Mouse (Mus musculus) gastrocnemius, adult 2 months (tissue): ENCODE measurements around the gene Rplp0. TPM values are rescaled to one million over a fixed set of nuclear protein-coding genes. Genes with fewer than 3 reads are reported as not detected.
"Not testable (repeated sequence)": the region's sequence is repeated elsewhere in the genome, so short reads cannot be mapped to it uniquely, and the experiment has no call there.

Experiments
- DNase-seq: peaks from one replicate; pipeline ENCODE4 v3.0.0; 2022
- H3K27ac ChIP-seq: fragments of 200-600 bp; 2 replicates; pipeline ENCODE4 v1.8.1; 2022; ENCODE audit warnings: mild to moderate bottlenecking
- H3K4me3 ChIP-seq: fragments of 200-600 bp; 2 replicates; pipeline ENCODE4 v1.8.1; 2022; ENCODE audit warnings: mild to moderate bottlenecking, moderate library complexity
- CTCF ChIP-seq: fragments of 200-600 bp; IDR thresholded peaks from 2 replicates; pipeline ENCODE4 v1.8.1; 2022; ENCODE audit warnings: antibody characterized with exemption, mild to moderate bottlenecking, moderate library complexity
- intact Hi-C: fragments of 180-260 bp; cut with DNase I; formaldehyde crosslinking; loops from one replicate; pipeline ENCODE4 v1.15.1; 2025
- total RNA-seq, 2 experiments: library from RNA; stranded (reverse); gene quantifications; 2 replicates each; pipeline ENCODE4 v1.2.3; 2021

The Rplp0 gene
- total RNA-seq, 2 experiments from 2014 or later: 567 to 689 TPM

DNA sequence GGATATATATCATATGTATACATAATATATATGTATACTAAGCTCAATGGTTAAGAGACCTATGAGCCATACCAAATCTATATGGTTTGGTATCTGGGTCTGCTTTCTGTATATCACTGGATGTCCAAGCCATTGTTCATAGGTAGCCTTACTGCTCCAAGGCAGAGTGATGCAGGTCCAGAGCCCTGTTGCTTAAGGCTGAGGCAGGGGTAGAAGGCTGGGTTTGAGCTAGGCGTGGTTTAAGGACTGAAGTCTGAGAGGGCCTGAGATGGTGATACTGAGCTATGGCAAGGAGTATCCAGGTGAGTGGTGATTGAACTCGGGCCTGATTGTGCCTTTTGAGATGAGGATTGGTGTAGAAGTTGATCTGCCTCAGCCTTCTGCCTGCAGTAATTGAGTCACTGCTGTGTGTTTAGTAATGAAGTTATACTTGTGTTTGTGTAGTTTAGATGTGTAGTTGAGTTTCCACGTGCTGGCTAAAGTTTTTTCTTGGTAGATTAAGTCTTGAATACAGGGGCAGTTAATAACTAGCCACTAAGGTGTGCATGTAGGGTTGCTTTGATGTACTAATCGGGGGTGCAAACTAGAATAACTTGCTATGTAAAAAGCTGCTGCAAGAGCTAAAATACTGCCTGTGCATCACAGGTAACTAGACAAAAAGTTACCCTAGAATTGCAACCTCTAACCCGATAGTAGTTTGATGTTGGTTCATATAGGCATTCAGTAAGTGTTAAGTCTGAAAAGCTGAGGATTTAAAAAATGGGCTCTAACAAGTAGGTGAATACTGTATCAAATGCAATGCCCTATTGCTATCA is 4.7 kb downstream of the Rplp0 start:
- intact Hi-C loops: no loop called here
- TF ChIP-seq CTCF: no peak
- DNase-seq: no peak
- Histone ChIP-seq H3K4me3 (no peak overlapping the region), H3K27ac (no peak overlapping the region; the same call in 1 of the 2 replicates)

GRCm38 (mm10) chr5:115564737-115565393 is 5.6 kb downstream of the Rplp0 start, which contains the start of gene Gcn1l1:
Gene Gcn1l1 (plus strand): TSS chr5:115565254.
- intact Hi-C loops: no loop called here
- peak within 1 kb of the TSS; percentile 84 for H3K4me3 ChIP-seq
- DNase-seq: peak; percentile 90
- peak within 1 kb of the TSS; percentile 87 for H3K27ac ChIP-seq
- TF ChIP-seq CTCF: peak; percentile 62

DNA sequence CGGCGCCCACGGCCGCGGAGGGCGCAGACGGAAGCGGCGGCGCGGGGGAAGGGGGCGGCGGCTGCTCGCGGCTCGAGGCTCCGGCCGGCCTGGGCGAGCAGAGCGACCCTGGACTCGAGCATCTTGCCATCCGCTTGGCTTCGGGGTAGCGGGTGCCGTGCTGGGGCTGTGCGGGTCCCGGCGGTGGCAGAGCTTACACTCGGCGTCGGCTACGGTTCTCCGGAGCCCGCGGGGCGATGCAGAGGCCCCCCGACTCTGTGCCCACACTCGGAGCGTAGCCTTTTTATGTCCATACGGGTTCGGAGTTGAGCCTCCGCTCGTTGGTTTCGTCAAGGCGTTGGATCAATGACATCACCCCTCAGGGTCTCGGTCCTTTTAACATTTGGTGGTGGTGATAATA is 6.1 kb downstream of the Rplp0 start:
- Histone ChIP-seq H3K27ac (peak overlapping the region; percentile 87), H3K4me3 (peak overlapping the region; percentile 84)
- TF ChIP-seq CTCF: no peak
- intact Hi-C loops: no loop called here
- no peak for DNase-seq

DNA sequence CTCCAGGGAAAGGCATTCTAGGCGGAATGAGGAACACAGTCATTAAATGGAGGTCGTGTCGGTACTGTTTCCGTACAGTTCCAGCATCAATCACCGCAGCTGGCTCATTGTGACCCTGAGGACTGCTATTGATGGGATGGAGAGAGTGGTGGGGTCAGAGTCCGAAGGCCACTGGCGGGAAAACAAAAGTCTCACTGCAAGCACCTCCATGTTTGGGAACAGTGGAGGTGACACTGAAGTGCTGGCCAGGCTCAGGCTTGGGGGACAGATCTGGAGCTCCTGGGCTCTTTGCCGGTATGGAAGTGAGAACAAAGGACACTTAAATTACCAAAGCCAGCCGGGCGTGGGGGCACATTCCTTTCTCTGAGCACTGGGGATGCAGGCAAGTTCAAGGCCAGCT is 9.4 kb downstream of the Rplp0 start:
- no peak for DNase-seq
- intact Hi-C loops: no loop called here
- Histone ChIP-seq H3K27ac (no peak overlapping the region), H3K4me3 (no peak overlapping the region)
- TF ChIP-seq CTCF: no peak

- Histone ChIP-seq H3K4me3 (no peak overlapping the region), H3K27ac (no peak overlapping the region; the same call in 1 of the 2 replicates)
- DNase-seq: no peak
- intact Hi-C loops: no loop called here
- no peak for TF ChIP-seq CTCF
These were observed 10.0 kb downstream of the Rplp0 start for GRCm38 (mm10) chr5:115569308-115569707.

- no peak for DNase-seq
- TF ChIP-seq CTCF: no peak
- intact Hi-C loops: loop anchor here (5.0 kb wide), 1 partner anchor 43 kb away; no protein-coding TSS in a partner anchor
- no peak overlapping the region for H3K4me3 ChIP-seq
- no peak overlapping the region for H3K27ac ChIP-seq
These were observed 10.5 kb downstream of the Rplp0 start for GRCm38 (mm10) chr5:115569721-115570120.

DNA sequence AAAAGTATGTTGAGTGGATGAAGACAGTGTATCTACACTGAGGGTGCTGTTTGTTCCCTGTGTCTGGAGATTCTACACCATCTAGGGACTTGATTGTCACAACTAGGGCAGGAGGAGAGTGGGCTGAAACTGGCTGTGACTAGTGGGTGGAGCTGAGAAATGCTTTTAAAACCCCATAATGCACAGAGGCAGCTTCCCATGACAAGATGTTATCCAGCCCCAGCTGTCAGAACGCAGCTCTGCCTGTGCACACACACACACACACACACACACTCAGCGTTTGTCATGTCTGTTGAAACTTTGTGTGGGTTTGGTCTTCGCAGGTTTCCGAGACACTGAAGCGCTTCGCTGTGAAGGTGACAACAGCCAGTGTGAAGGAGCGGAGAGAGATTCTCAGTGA is 11.8 kb downstream of the Rplp0 start:
- Histone ChIP-seq H3K27ac (no peak overlapping the region), H3K4me3 (no peak overlapping the region)
- no peak for DNase-seq
- TF ChIP-seq CTCF: no peak
- intact Hi-C loops: loop anchor here (5.0 kb wide), 1 partner anchor 41 kb away; no protein-coding TSS in a partner anchor

DNA sequence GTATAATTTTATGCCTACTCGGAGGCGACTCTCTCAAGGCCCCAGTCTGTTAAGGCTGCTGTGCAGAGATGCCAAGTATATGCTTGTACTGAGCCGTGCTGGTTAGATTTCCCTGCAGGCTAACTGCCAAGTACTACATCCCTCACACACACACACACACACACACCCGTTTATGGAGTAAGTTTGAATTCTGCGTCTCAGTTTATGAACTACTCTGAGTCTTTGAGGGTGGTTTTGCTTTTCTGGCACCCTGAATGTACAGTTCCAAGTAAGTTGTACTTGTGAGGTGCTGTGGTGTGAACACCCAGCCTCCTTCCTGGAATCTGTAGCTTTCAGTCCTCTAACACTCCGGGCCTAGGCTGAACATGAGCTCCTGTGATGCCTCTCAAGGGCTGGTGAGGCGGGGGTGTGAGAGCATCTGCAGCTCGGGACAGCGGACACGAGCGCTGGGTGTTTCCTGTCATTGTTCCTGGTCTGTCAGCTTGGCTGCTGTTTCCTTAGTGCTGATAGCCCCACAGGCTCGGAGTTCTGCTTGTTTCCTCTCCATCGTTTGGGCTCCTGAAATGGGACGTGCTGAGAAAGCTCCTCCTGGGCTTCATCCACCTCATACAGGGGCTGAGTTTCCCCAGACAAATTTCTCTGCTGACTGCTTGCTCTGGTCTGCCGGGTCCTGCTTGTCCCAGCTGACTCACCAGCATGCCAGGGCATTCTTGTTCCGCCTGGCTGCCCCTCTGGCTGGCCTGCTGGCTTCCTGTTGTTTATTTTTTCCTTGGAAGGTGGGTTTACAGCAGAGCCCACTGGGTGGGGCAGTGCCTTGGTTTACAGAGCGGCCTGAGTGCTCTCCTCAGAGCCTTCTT is 13.6 kb downstream of the Rplp0 start:
- no peak for DNase-seq
- TF ChIP-seq CTCF: no peak
- peak overlapping the region; percentile 48 for H3K4me3 ChIP-seq
- H3K27ac ChIP-seq: peak overlapping the region; percentile 82
- intact Hi-C loops: loop anchor here (5.0 kb wide), 1 partner anchor 39 kb away; no protein-coding TSS in a partner anchor

GRCm38 (mm10) chr5:115574992-115575391 is 15.7 kb downstream of the Rplp0 start:
- intact Hi-C loops: loop anchor here (5.0 kb wide), 1 partner anchor 37 kb away; no protein-coding TSS in a partner anchor
- Histone ChIP-seq H3K27ac (no peak overlapping the region; the same call in 1 of the 2 replicates), H3K4me3 (no peak overlapping the region)
- TF ChIP-seq CTCF: no peak
- DNase-seq: peak; percentile 80

- H3K27ac ChIP-seq, DNase-seq, H3K4me3 ChIP-seq, intact Hi-C loops: not testable (repeated sequence)
These were observed 18.4 kb downstream of the Rplp0 start for GRCm38 (mm10) chr5:115577686-115578085.

DNA sequence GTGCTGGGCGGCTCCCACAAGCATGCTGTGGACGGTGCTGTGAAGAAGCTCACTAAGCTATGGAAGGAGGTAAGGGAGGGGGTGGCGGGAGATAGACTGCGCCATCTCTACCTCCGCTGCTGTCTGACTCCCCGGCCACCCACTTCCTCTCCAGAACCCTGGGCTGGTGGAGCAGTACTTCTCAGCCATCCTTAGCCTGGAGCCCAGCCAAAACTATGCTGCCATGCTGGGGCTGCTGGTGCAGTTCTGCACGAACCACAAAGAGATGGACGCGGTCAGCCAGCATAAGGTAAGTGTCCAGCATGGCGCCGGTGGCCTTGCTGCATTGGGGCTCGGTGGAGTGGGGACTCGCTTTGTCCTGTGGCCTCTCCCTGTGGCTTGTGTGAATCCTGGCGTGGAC is 19.7 kb downstream of the Rplp0 start:
- no peak overlapping the region for H3K4me3 ChIP-seq
- intact Hi-C loops: no loop called here
- no peak for TF ChIP-seq CTCF
- DNase-seq: no peak
- no peak overlapping the region for H3K27ac ChIP-seq

DNA sequence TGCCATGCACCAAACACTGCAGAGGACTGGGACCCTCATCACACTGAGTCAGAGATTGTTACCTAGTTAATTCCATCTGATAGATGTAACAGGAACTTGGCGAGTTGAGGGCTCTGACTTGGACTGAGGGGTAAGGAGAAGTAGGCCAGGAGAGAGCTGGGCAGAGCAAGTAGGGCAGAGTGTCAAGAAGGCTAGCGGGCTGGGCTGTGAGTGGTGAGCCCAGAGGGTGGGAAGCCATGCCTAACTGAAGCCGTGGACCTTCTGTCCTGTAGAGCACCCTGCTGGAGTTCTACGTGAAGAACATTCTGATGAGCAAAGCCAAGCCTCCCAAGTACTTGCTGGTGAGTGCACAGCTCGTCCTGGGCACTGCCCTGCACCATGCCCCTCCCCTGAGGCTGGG is 20.1 kb downstream of the Rplp0 start:
- intact Hi-C loops: no loop called here

More for the DNA sequence above, 20.1 kb downstream of the Rplp0 start:
- DNase-seq: no peak
- no peak overlapping the region for H3K27ac ChIP-seq
- H3K4me3 ChIP-seq: no peak overlapping the region
- no peak for TF ChIP-seq CTCF
